Mouse (Mus musculus) A20 (cell line): ENCODE data around the gene Ddi2.

ENCODE experiments used
- DNase-seq: peaks from one replicate; pipeline ENCODE4 v3.0.0-alpha.2; 2011; ENCODE audit warnings: low read depth, low spot score

Ddi2 gene

GRCm38 (mm10) chr4:141742381-141742780 lies 19.2 kb upstream of the Ddi2 start:
- no peak for DNase-seq

- no peak for DNase-seq
These were observed 18.6 kb upstream of the Ddi2 start for GRCm38 (mm10) chr4:141741856-141742255.

- DNase-seq, result no peak
These were observed 14.8 kb upstream of the Ddi2 start for GRCm38 (mm10) chr4:141738015-141738414.

- no peak for DNase-seq
These were observed 13.6 kb upstream of the Ddi2 start for GRCm38 (mm10) chr4:141736856-141737255.

- no peak for DNase-seq
These were observed 12.0 kb upstream of the Ddi2 start for GRCm38 (mm10) chr4:141735206-141735560.

- DNase-seq, result peak; percentile 84
These were observed 11.4 kb upstream of the Ddi2 start for GRCm38 (mm10) chr4:141734446-141735205.

GRCm38 (mm10) chr4:141731766-141732165 lies 8.5 kb upstream of the Ddi2 start:
- no peak for DNase-seq

- DNase-seq, result no peak
These were observed 7.2 kb upstream of the Ddi2 start for GRCm38 (mm10) chr4:141730401-141730800.

GRCm38 (mm10) chr4:141729266-141729665 lies 6.0 kb upstream of the Ddi2 start:
- DNase-seq, result no peak

GRCm38 (mm10) chr4:141725738-141726137 lies 2.5 kb upstream of the Ddi2 start:
- no peak for DNase-seq

GRCm38 (mm10) chr4:141725277-141725676 lies 2.1 kb upstream of the Ddi2 start:
- no peak for DNase-seq

GRCm38 (mm10) chr4:141724594-141724993 lies 1.4 kb upstream of the Ddi2 start:
- DNase-seq, result peak; percentile 40

- no peak for DNase-seq
These were observed 452 bp upstream of the Ddi2 start for GRCm38 (mm10) chr4:141723673-141724068.

GRCm38 (mm10) chr4:141721961-141722360 lies 1.3 kb downstream of the Ddi2 start:
- no peak for DNase-seq

- DNase-seq, result no peak
These were observed 2.3 kb downstream of the Ddi2 start for GRCm38 (mm10) chr4:141720761-141721523.

- peak; percentile 48 for DNase-seq
These were observed 3.9 kb downstream of the Ddi2 start for GRCm38 (mm10) chr4:141719304-141719703.

- DNase-seq, result no peak
These were observed 5.6 kb downstream of the Ddi2 start for GRCm38 (mm10) chr4:141717633-141718032.

GRCm38 (mm10) chr4:141715027-141715426 lies 8.2 kb downstream of the Ddi2 start:
- DNase-seq, result no peak

GRCm38 (mm10) chr4:141713598-141714142 lies 9.5 kb downstream of the Ddi2 start:
- no peak for DNase-seq

GRCm38 (mm10) chr4:141711250-141711649 lies 12.0 kb downstream of the Ddi2 start:
- DNase-seq, result no peak

GRCm38 (mm10) chr4:141708971-141709370 lies 14.2 kb downstream of the Ddi2 start:
- DNase-seq, result no peak

GRCm38 (mm10) chr4:141708005-141708404 lies 15.2 kb downstream of the Ddi2 start:
- DNase-seq, result no peak

- DNase-seq, result no peak
These were observed 17.9 kb downstream of the Ddi2 start for GRCm38 (mm10) chr4:141705331-141705730.
